Mouse (Mus musculus): ENCODE results near the gene Tk1. TPM values are rescaled to one million over a fixed set of nuclear protein-coding genes. Genes with fewer than 3 reads are reported as not detected.

The Tk1 gene
- polyA plus RNA-seq, 2 experiments = 135 to 136 TPM

- TF ChIP-seq EP300 (IDR thresholded peaks at IDR 0.05; ENCODE audit: low read depth) (no peak), CTCF (IDR thresholded peaks at IDR 0.05; ENCODE audit: low read depth) (no peak)
- ATAC-seq (ENCODE audit: insufficient read depth) (peak; percentile 22), DNase-seq (ENCODE audit: low read depth in 3 of 3, low spot score in 3 of 3) (no peak)
- Histone ChIP-seq H3K9me3 (ENCODE audit: control insufficient read depth, low read length) (no peaks in the 10 kb centered on the region), H3K4me2 (ENCODE audit: low read depth) (peak overlapping the region; percentile 87), H3K9ac (replicated peaks) (peak overlapping the region; percentile 85), H3K4me1 (replicated peaks; ENCODE audit: control insufficient read depth in 2 of 2, insufficient read depth in 2 of 2, low read length in 1 of 2) (peaks cover 50 to 56% of the 10 kb centered on the region in 2 experiments), H3K4me3 (ENCODE audit: insufficient read depth in 1 of 2, low read depth in 2 of 2, low read length in 2 of 2) (peak overlapping the region; percentile 77 to 88), H3K36me3 (replicated peaks; ENCODE audit: control insufficient read depth, insufficient read depth, low read depth) (peaks cover 25% of the 10 kb centered on the region), H3K27ac (peak overlapping the region; percentile 99), H3K27me3 (ENCODE audit: control insufficient read depth, insufficient read depth, low read length) (no peaks in the 10 kb centered on the region)
- 18% methylated on average over 5 of the region's 5 CpGs for WGBS (ENCODE audit: insufficient replicate concordance)
Observed at GRCm38 (mm10) chr11:117796954-117797353, 28.9 kb downstream of the Tk1 start.

- no peak for ATAC-seq (ENCODE audit: insufficient read depth)
- H3K36me3 ChIP-seq (replicated peaks; ENCODE audit: control insufficient read depth, insufficient read depth, low read depth) = peaks cover 6% of the 10 kb centered on the region
- no peaks in the 10 kb centered on the region for H3K27me3 ChIP-seq (ENCODE audit: control insufficient read depth, insufficient read depth, low read length)
- H3K9ac ChIP-seq (replicated peaks) = no peak overlapping the region
- 77% methylated on average over 4 of the region's 4 CpGs for WGBS (ENCODE audit: insufficient replicate concordance)
- peaks cover 44 to 49% of the 10 kb centered on the region in 2 experiments for H3K4me1 ChIP-seq (replicated peaks; ENCODE audit: control insufficient read depth in 2 of 2, insufficient read depth in 2 of 2, low read length in 1 of 2)
- no peak overlapping the region for H3K4me3 ChIP-seq (ENCODE audit: insufficient read depth in 1 of 2, low read depth in 2 of 2, low read length in 2 of 2)
- no peaks in the 10 kb centered on the region for H3K9me3 ChIP-seq (ENCODE audit: control insufficient read depth, low read length)
- H3K27ac ChIP-seq = peak overlapping the region; percentile 59
- no peak for DNase-seq (ENCODE audit: low read depth in 3 of 3, low spot score in 3 of 3)
- TF ChIP-seq CTCF (IDR thresholded peaks at IDR 0.05; ENCODE audit: low read depth) = no peak
- no peak for TF ChIP-seq EP300 (IDR thresholded peaks at IDR 0.05; ENCODE audit: low read depth)
- no peak overlapping the region for H3K4me2 ChIP-seq (ENCODE audit: low read depth)
Observed at GRCm38 (mm10) chr11:117794035-117794551, 31.8 kb downstream of the Tk1 start.

- peak overlapping the region; percentile 56 for H3K9ac ChIP-seq (replicated peaks)
- H3K27ac ChIP-seq = peak overlapping the region; percentile 55
- H3K4me2 ChIP-seq (ENCODE audit: low read depth) = peak overlapping the region; percentile 69
- peaks cover 41 to 48% of the 10 kb centered on the region in 2 experiments for H3K4me1 ChIP-seq (replicated peaks; ENCODE audit: control insufficient read depth in 2 of 2, insufficient read depth in 2 of 2, low read length in 1 of 2)
- 0 out of 2 replicates have a peak, but pooled peaks have one; percentile 23 for TF ChIP-seq CTCF (IDR thresholded peaks at IDR 0.05; ENCODE audit: low read depth)
- no peak for TF ChIP-seq EP300 (IDR thresholded peaks at IDR 0.05; ENCODE audit: low read depth)
- H3K27me3 ChIP-seq (ENCODE audit: control insufficient read depth, insufficient read depth, low read length) = no peaks in the 10 kb centered on the region
- H3K36me3 ChIP-seq (replicated peaks; ENCODE audit: control insufficient read depth, insufficient read depth, low read depth) = peaks cover 14% of the 10 kb centered on the region
- DNase-seq (ENCODE audit: low read depth in 3 of 3, low spot score in 3 of 3) (peak; percentile 89 to 94 (median 91)), ATAC-seq (ENCODE audit: insufficient read depth) (peak; percentile 75)
- no peaks in the 10 kb centered on the region for H3K9me3 ChIP-seq (ENCODE audit: control insufficient read depth, low read length)
- 7% methylated on average over 22 of the region's 22 CpGs for whole genome bisulfite sequencing (ENCODE audit: insufficient replicate concordance)
- peak overlapping the region in 1 of 2 experiments; percentile 34; a peak in 2 of 4 replicates for H3K4me3 ChIP-seq (ENCODE audit: insufficient read depth in 1 of 2, low read depth in 2 of 2, low read length in 2 of 2)
Observed at GRCm38 (mm10) chr11:117792281-117792888, 33.5 kb downstream of the Tk1 start.

- peaks cover 32 to 39% of the 10 kb centered on the region in 2 experiments for H3K4me1 ChIP-seq (replicated peaks; ENCODE audit: control insufficient read depth in 2 of 2, insufficient read depth in 2 of 2, low read length in 1 of 2)
- H3K36me3 ChIP-seq (replicated peaks; ENCODE audit: control insufficient read depth, insufficient read depth, low read depth) = peaks cover 23% of the 10 kb centered on the region
- H3K4me3 ChIP-seq (ENCODE audit: insufficient read depth in 1 of 2, low read depth in 2 of 2, low read length in 2 of 2) = no peak overlapping the region
- ATAC-seq (ENCODE audit: insufficient read depth) (no peak), DNase-seq (ENCODE audit: low read depth in 3 of 3, low spot score in 3 of 3) (no peak)
- H3K27me3 ChIP-seq (ENCODE audit: control insufficient read depth, insufficient read depth, low read length) = no peaks in the 10 kb centered on the region
- H3K27ac ChIP-seq = peak overlapping the region; percentile 55
- peak overlapping the region; percentile 63; the same call in 1 of the 2 replicates for H3K4me2 ChIP-seq (ENCODE audit: low read depth)
- no peak overlapping the region for H3K9ac ChIP-seq (replicated peaks)
- TF ChIP-seq EP300 (IDR thresholded peaks at IDR 0.05; ENCODE audit: low read depth) (no peak), CTCF (IDR thresholded peaks at IDR 0.05; ENCODE audit: low read depth) (no peak)
- no peaks in the 10 kb centered on the region for H3K9me3 ChIP-seq (ENCODE audit: control insufficient read depth, low read length)
- 83% methylated on average over 9 of the region's 9 CpGs for WGBS (ENCODE audit: insufficient replicate concordance)
Observed at GRCm38 (mm10) chr11:117791441-117791761, 34.5 kb downstream of the Tk1 start.

- H3K27ac ChIP-seq = peak overlapping the region; percentile 55
Observed at GRCm38 (mm10) chr11:117790703-117791440, 35.0 kb downstream of the Tk1 start.

More at GRCm38 (mm10) chr11:117790703-117791440, 35.0 kb downstream of the Tk1 start:
- DNase-seq (ENCODE audit: low read depth in 3 of 3, low spot score in 3 of 3) (no peak), ATAC-seq (ENCODE audit: insufficient read depth) (peak; percentile 68)
- H3K9me3 ChIP-seq (ENCODE audit: control insufficient read depth, low read length) = no peaks in the 10 kb centered on the region
- no peaks in the 10 kb centered on the region for H3K27me3 ChIP-seq (ENCODE audit: control insufficient read depth, insufficient read depth, low read length)
- peaks cover 26 to 34% of the 10 kb centered on the region in 2 experiments for H3K4me1 ChIP-seq (replicated peaks; ENCODE audit: control insufficient read depth in 2 of 2, insufficient read depth in 2 of 2, low read length in 1 of 2)
- H3K36me3 ChIP-seq (replicated peaks; ENCODE audit: control insufficient read depth, insufficient read depth, low read depth) = peaks cover 28% of the 10 kb centered on the region
- H3K4me2 ChIP-seq (ENCODE audit: low read depth) = peak overlapping the region; percentile 63
- peak; percentile 77 for TF ChIP-seq CTCF (IDR thresholded peaks at IDR 0.05; ENCODE audit: low read depth)
- no peak for TF ChIP-seq EP300 (IDR thresholded peaks at IDR 0.05; ENCODE audit: low read depth)
- 35% methylated on average over 23 of the region's 23 CpGs for WGBS (ENCODE audit: insufficient replicate concordance)
- peak overlapping the region; percentile 10 for H3K9ac ChIP-seq (replicated peaks)
- peak overlapping the region in 1 of 2 experiments; percentile 26; a peak in 2 of 4 replicates for H3K4me3 ChIP-seq (ENCODE audit: insufficient read depth in 1 of 2, low read depth in 2 of 2, low read length in 2 of 2)
